Mouse (Mus musculus): Measurements from ENCODE around the gene Trpm8.

DNA sequence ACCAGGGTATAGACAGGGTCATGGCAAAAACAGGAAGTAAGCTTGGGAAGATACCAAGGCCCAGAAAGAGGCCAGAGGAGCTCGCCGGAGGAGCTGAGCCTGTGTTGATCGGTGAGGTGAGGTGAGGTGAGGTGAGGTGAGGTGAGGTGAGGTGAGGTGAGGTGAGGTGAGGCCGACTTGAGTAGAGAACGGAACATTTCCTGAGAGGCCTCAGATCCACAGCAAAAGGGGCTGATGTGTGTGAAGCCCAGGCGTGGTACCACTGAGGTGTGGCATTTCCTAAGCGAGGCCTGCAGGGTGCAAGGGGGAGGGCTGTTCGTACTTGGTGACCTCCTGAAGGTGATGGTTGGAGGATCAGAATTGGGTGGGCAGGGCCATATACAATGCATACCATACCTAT lies 24.4 kb upstream of the Trpm8 start:
- TF ChIP-seq CTCF (conservative IDR thresholded peaks at IDR 0.05; ENCODE audit: low read length): no peak; the same call in 1 of the 2 replicates
- TF ChIP-seq POU5F1 (IDR thresholded peaks at IDR 0.05; ENCODE audit: borderline replicate concordance, low read length): no peak
- TF ChIP-seq NANOG (IDR thresholded peaks at IDR 0.05; ENCODE audit: borderline replicate concordance, low read length): no peak

All from E14TG2a.4 (cell line).